Mouse (Mus musculus): ENCODE measurements around the gene Zfp94.

The Zfp94 gene

DNA sequence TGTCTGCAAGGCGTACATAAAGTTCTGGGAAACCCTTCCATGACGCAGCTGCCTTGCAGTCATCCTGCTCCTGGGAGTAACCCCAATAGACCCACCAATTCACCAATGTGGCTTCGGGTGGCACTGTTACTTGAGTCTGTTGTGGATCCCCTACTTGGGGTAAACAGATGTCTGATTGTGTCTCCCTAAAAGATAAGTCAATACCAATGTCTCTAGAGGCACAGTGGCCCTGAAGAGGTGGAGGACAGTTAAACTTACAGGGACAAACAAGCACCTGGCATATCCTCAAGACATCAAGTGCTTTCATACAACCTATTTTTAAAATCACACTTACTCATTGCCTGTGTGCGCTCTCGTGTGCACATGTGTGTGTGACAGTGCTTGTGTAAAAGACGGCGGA lies 21.1 kb downstream of the Zfp94 start:
- TF ChIP-seq GATA4 (IDR thresholded peaks at IDR 0.05; ENCODE audit: insufficient replicate concordance, low read length) = no peak

DNA sequence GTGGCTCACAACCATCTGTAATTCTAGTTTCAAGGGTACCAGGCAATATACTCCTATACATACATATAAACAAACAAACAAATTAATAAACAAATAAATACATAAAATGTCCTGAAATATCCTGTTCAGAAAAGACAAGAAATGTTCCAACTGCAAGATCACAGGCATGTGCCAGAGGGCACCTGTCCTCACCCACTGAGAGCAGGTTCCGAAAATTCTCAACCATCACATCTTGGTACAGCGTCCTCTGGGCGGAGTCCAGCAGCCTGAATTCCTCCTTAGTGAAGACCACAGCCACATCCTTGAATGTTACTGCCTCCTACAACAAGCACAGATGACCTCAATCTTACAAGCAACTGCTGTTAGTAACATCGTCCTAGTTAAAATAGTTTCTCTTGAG lies 21.7 kb downstream of the Zfp94 start:
- TF ChIP-seq GATA4 (IDR thresholded peaks at IDR 0.05; ENCODE audit: insufficient replicate concordance, low read length) = no peak

DNA sequence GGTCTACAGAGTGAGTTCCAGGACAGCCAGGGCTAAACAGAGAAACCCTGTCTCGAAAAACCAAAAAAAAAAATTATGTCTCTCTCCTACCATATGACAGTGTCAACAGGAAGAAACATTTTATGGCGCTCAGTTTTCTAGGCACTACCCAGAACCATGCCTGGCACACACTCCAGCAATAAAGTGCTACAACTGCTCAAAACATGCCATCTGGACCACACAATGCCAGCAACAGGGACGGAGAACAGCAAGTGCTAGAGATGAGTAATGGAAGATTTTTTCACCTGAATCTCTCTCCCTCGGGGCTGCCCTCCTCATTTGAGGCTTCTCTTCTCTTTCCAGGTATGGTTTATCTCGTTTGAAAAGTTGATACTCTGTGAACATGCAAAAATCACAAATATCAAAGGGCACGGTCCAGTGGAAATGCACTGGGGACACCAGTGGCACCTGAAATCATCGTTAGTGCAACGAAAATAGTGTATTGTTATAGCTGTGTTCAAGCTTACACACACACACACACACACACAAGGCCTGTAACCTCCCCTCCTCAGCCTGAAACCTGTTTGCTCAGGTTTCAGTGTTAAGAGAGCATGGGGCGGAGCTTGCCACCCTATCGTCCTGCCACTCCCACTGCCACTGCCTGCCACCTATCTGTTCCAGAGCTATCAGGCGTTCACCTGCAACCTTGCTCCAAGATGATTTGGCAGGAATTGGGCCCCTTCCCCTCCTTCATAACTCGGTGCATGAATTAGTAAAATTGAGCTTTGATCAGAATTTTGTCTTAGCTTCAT lies 23.2 kb downstream of the Zfp94 start:
- no peak for TF ChIP-seq GATA4 (IDR thresholded peaks at IDR 0.05; ENCODE audit: insufficient replicate concordance, low read length)

DNA sequence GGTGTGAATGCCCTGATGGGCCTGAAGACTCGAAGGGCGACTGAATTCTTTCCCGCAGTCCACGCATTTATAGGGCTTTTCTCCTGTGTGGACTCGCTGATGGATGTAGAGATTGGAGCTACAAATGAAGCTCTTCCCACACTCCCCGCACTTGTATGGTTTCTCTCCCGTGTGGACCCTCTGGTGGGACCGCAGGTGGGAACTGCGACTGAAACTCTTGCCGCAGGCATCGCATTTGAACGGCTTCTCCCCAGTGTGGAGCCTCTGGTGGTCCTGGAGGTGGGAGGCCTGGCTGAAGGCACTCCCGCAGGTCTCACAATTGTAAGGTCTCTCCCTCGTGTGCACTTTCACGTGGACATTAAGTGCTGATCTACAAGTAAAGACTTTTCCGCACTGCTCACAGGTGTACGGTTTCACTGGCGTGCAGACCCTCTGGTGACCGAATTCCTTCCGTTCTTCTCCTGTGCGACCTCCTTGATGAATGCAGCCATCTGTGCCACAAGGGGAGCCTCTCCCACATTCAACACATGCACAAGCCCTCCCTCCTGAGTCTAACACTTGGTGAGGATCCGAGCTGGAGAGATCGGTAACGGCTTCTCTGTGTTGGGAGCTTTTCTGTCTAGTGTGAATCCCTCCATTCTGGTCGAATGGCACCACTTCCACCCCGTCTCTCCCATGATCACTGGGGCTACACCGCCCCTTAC lies 24.9 kb downstream of the Zfp94 start:
- TF ChIP-seq GATA4 (IDR thresholded peaks at IDR 0.05; ENCODE audit: insufficient replicate concordance, low read length) = no peak

DNA sequence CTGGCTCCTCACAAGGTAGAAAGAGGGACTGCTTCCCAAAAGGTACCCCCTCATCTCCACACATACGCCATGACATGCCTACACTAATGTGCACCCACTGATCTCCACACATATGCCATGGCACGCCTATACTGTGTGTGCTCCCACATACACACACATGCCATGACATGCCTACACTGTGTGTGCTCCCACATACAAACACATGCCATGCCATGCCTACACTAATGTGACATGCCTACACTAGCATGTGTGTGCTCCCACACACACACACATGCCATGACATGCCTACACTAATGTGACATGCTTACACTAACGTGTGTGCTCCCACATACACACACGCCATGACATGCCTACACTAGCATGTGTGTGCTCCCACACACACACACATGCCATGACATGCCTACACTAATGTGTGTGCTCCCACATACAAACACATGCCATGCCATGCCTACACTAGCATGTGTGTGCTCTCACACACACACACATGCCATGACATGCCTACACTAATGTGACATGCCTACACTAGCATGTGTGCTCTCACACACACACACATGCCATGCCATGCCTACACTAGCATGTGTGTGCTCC lies 26.3 kb downstream of the Zfp94 start:
- no peak for TF ChIP-seq GATA4 (IDR thresholded peaks at IDR 0.05; ENCODE audit: insufficient replicate concordance, low read length)

DNA sequence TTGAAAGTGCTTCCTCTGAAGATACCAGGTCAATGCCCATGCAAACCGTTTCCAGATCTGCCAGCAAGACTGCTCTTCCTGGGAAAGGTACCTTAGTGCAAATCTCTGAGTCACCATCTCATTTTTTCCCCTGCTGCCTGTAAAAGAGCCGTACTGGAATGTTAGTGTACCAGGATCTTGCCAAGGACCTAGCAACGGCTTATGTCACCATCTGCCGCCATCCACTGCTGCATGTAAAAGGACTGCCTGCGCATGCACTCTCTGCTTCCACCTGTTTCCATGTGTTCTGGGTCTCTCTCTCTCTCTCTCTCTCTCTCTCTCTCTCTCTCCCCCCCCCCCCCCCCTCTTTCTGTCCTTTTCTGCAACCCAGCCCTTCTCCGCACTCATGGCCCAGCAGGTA lies 28.0 kb downstream of the Zfp94 start:
- no peak for TF ChIP-seq GATA4 (IDR thresholded peaks at IDR 0.05; ENCODE audit: insufficient replicate concordance, low read length)

DNA sequence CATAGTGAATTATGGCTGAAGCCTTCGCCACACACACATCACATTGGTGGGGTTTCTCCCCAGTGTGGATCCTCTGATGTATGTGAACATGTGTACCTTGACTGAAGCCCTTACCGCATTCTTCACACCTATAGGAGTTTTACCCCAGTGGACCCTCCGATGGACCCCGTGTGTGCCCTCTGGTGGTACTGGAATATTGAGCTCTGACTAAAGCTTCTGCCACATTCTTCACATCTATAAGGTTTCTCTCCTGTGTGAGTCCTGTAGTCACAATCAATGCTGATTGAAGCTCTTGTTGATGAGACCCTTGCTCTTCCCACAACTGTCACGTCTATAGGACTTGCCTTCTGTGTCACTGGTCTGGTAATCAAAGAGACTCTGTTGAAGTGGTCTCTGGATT lies 28.8 kb downstream of the Zfp94 start:
- no peak for TF ChIP-seq GATA4 (IDR thresholded peaks at IDR 0.05; ENCODE audit: insufficient replicate concordance, low read length)

DNA sequence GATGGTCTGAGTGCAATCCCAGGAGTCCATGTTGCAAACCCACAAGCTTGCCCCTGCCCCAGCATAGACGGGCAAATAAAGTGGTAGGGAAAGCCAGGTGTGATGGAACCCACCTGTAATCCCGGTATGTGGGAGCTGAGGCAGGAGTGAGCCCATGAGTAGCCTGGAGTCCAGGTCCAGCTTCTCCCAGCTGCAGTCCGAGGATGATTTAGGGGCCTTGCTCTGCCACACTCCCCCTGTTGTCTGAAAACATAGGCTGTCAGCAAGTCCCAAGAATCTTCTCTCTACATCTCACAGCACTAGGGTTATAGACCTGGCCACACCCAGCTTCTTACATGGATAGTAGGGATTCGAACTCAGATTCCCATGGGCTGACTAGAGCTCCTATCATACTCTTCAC lies 29.6 kb downstream of the Zfp94 start:
- no peak for TF ChIP-seq GATA4 (IDR thresholded peaks at IDR 0.05; ENCODE audit: insufficient replicate concordance, low read length)

DNA sequence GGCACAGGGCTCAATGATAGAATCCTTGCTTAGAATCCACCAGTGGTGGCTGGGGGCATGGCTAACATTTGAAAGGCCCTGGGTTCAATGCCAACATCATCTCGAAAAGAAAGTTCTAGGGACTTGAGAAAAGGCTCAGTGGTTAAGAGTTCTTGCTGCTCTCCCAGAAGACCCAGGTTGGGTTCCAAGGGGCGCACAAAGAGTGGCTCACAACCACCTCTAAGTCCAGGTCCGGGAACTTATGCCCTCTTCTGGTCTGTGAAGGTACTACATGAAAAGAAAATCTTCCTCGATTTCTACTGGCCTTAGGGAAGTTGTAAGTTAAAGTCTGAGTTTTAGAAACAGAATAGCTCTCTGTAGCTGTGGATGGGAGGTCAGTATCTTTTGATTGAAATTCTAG lies 30.4 kb downstream of the Zfp94 start:
- TF ChIP-seq GATA4 (IDR thresholded peaks at IDR 0.05; ENCODE audit: insufficient replicate concordance, low read length) = no peak

DNA sequence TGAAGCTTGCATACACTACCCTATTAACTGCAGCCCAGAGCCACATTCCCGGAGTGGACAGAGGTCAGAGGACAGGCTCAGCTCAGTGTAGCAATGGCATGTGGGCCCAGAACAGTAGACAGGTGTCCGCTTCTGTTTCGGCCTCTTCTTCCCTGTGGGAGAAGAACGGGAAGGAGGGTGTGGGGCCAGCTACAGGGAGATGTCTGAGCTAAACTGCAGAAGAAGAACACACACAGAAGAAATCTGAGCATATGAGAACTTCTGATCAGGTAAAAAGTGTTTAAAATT lies 35.7 kb downstream of the Zfp94 start:
- TF ChIP-seq GATA4 (IDR thresholded peaks at IDR 0.05; ENCODE audit: insufficient replicate concordance, low read length) = no peak

DNA sequence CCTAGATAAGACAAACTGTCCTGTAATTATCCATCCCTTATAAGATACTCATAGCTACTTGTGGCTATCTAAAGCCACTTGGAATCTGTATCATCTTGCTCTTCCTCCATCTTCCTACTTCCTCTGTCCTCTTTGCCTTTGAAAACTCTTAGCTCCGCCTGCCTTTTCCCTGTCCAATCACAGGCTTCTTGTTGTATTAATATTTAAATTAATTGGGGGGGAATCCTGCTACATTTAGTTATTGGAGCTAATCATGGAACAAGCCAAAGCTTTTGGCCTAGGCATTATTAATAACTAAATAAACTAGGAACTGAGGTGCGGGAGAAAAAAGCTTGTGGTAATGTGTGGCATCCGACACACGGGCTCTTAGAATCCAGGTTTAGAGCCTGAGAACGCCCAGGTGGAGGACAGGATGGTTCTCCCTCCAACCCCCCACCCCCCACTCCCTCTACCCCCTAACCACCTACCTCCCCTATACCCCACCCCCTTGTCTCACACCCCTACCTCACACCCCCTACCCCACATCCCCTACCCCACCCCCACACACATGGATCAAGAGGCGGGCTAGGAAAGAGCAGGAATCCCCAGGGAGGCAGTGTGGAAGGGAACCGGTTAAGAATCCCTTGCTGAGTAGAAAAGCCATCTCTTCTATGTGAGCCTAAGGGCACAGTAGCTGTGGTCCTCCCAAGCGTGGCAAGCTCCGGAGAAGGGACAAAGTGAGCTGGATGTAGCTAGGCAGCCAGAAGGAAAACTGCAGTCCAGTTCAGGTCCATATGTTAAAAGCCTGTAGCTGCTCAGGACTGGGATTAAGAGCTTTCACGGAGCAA lies 36.2 kb downstream of the Zfp94 start:
- TF ChIP-seq GATA4 (IDR thresholded peaks at IDR 0.05; ENCODE audit: insufficient replicate concordance, low read length) = no peak

DNA sequence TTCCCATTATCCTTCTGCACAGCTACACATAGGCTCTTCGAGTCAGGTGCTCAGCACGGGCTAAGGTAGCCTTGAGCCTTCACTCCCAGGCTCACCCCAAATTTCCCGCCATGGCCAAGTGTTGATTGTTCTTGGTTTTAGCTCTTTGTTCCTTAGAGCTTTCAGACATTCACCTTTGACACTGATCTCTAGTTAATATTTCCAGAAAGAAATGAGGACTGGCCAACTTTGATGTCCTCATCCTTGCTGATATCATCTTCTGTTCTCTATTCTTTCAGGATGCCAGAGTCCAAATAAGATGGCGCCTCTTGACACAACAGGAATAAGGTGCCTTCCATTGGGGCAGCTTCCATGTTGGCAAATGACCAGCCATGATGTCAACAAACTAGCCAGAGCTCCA lies 42.0 kb downstream of the Zfp94 start:
- no peak for TF ChIP-seq GATA4 (IDR thresholded peaks at IDR 0.05; ENCODE audit: insufficient replicate concordance, low read length)

DNA sequence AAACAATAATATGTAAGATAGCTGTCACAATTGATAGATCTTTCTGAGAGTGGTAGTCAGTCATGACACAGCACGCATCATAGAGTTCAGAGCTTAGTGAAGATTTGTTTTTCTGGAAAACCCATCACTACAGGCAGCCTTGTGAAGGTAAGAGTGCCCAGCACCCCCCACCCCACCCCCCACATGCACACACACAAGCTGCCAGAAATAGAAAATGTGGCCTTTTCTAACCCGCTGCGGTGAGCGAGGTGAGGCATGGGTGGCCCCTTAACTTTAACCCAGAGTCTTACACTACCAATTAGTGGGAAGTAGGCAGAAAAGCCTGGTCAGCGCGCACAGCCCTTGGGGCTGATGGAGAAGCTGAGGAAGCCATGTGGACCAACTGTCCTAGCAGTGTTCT lies 45.3 kb downstream of the Zfp94 start:
- TF ChIP-seq GATA4 (IDR thresholded peaks at IDR 0.05; ENCODE audit: insufficient replicate concordance, low read length) = no peak

DNA sequence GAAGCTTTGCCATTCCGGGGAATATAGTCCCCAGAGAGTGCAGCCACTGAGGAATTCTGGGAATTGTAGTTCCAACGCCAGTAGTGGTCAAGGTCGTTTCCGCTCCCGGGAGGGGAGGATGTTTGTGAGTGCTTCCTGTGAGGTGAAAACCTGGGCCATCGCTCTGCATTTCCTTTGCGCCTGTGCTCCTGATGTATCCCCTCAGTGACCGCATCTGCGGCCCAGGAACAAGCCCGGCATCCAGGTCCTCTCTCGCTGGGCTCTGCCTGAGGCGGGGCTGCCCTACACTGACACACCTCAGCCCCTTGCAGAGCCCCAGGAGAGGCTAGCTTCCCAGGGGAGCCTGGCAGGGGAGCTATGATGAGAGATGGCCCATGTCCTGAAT lies 46.2 kb downstream of the Zfp94 start, which contains the start of gene Zfp93:
Gene Zfp93, plus strand, starts transcription at position 133 of the 385 bp plus-strand sequence.
- no peak for TF ChIP-seq GATA4 (IDR thresholded peaks at IDR 0.05; ENCODE audit: insufficient replicate concordance, low read length)

DNA sequence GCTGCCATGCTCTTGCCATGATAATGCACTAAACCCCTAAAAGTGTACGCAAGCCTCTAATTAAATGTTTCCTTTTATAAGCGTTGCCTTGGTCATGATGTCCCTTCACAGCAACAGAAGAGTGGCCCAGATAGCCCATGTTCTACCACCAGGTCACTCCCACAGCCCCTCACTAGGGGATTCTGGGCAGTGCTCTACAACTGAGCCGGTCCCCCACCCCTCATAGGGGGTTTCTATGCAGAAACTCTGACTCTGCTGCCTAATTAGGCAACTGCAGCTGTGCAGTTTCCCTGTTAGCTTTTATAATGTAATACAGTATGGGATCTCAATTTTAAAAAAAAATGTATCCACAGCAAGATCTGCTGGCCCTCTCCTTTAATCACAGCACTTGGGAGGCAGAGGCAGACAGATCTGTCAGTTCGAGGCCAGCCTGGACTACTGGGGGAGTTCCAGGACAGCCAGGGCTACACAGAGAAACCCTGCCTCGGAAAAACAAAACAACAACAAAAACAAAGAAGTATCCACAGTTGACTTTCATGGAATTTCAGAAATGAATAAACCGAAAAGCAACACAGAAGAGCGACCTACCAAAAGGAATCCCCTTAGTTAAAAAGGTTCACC lies 46.7 kb downstream of the Zfp94 start:
- TF ChIP-seq GATA4 (IDR thresholded peaks at IDR 0.05; ENCODE audit: insufficient replicate concordance, low read length) = no peak

Measured in liver, adult (tissue).